Mouse (Mus musculus): ENCODE measurements at regions not wholly inside any gene's neighbourhood (a gene's known extent, or its start where the extent isn't known, plus 50 kb on each side); places are given as distances from the start of the nearest gene placed in this dataset.

DNA sequence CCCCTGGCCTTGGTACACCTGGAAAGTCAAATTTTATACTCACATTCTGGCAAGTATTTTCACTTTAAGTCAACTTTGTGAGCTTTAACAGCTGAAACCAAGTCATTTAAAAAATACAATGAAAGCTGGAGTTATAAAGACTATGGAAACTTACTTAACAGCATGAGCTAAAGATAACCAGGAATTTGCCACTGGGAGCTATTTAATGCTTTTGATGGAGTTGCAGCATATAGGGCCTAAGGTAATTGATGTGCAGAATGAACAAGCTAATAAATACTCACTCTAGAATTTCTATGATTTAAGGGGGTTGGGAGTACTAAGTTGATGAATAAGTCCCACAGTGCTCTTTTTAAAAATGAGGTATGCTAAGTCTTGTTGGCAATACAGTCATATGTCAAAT lies 463.5 kb upstream of the Dmac1 start:
- no peak for TF ChIP-seq TAL1 (conservative IDR thresholded peaks at IDR 0.05; ENCODE audit: low read depth, low read length)
- no peak for TF ChIP-seq CTCF (IDR thresholded peaks at IDR 0.05; ENCODE audit: low read depth, low read length)
- no peak for TF ChIP-seq GATA1 (IDR thresholded peaks at IDR 0.05; ENCODE audit: borderline replicate concordance, low read length)
- no peak for TF ChIP-seq POLR2AphosphoS5 (IDR thresholded peaks at IDR 0.05; ENCODE audit: insufficient replicate concordance, low read depth, low read length)
- TF ChIP-seq GATA2 (IDR thresholded peaks at IDR 0.05; ENCODE audit: borderline replicate concordance, low read depth, low read length) = no peak

Measured in G1E (cell line).